29 mouse cellular contexts compared by ENCODE assay signal in the genomic region with DNA sequence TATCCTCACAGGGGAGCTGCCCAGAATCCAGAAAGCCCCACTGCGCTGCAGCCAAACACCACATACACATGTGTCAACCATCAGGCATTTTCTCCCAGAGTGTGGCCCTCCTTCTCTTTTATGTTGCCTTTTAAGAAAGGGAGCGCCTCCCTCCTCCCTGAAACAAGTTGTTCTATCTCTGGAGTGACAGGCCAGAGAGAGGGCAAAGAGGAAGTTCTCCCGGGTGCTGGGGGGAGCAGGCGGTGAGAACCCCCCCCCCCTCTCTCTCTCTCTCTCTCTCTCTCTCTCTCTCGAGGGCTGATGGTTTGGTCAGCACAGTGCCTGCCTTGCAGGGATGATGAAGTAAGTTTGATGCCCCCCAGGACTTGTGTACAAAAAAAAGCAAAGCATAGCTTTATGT. TPM values are rescaled to one million over a fixed set of nuclear protein-coding genes. Genes with fewer than 3 reads are reported as not detected.
DNase-seq lines count a peak whose midpoint lies in the region; ATAC-seq lines count a peak whose summit lies in the region.
"Had no signal": no experiment of that assay in that cellular context is flagged by ENCODE, and none has a peak within 500 bp of the region (broad histone marks: within the 10 kb centered on the region; RNA-seq: fewer than 3 reads in every experiment).

No protein-coding gene starts in this region.

- WGBS in heart, embryonic 13.5 days, result 25% methylated on average over 5 of the region's 5 CpGs
- WGBS in midbrain, embryonic 11.5 days, result 49% methylated on average over 5 of the region's 5 CpGs

- intact Hi-C loops in heart, postnatal 14 days (cut with DNase I), result no loop called here

- H3K9ac ChIP-seq in heart, embryonic 13.5 days, result peak overlapping the region; percentile 30; the same call in 1 of the 2 replicates
- H3K9ac ChIP-seq in midbrain, embryonic 11.5 days (ENCODE audit: low read length), result no peak overlapping the region
- H3K9ac ChIP-seq: forebrain, embryonic 15.5 days; hindbrain, embryonic 13.5 days; limb, embryonic 12.5 days; neural tube, embryonic 15.5 days; stomach, embryonic 15.5 days had no signal

- no peak overlapping the region for H3K4me3 ChIP-seq in heart, embryonic 13.5 days
- no peak overlapping the region for H3K4me3 ChIP-seq in midbrain, embryonic 11.5 days (ENCODE audit: low read depth, low read length)
- H3K4me3 ChIP-seq: forebrain, embryonic 15.5 days; gastrocnemius, adult 2 months; hindbrain, embryonic 13.5 days; limb, embryonic 12.5 days; neural tube, embryonic 15.5 days; stomach, embryonic 15.5 days had no signal

- H3K9me3 ChIP-seq in heart, embryonic 13.5 days, result 0 out of 2 replicates have a peak, but pooled peaks cover 3% of the 10 kb centered on the region
- no peaks in the 10 kb centered on the region for H3K9me3 ChIP-seq in midbrain, embryonic 11.5 days (ENCODE audit: control insufficient read depth, low read length)
- H3K9me3 ChIP-seq: forebrain, embryonic 15.5 days; hindbrain, embryonic 13.5 days; limb, embryonic 12.5 days; neural tube, embryonic 15.5 days; stomach, embryonic 15.5 days had no signal

- H3K4me1 ChIP-seq in heart, embryonic 13.5 days, result peaks cover 21% of the 10 kb centered on the region
- H3K4me1 ChIP-seq in midbrain, embryonic 11.5 days (ENCODE audit: control insufficient read depth, insufficient read depth, low read length), result peaks cover 3% of the 10 kb centered on the region

- H3K27me3 ChIP-seq in heart, embryonic 13.5 days (replicated peaks), result no peaks in the 10 kb centered on the region; the same call in 1 of the 2 replicates
- no peaks in the 10 kb centered on the region; the same call in 1 of the 2 replicates for H3K27me3 ChIP-seq in midbrain, embryonic 11.5 days (ENCODE audit: control insufficient read depth, insufficient read depth, low read length)
- H3K27me3 ChIP-seq: forebrain, embryonic 15.5 days; limb, embryonic 12.5 days; neural tube, embryonic 15.5 days; stomach, embryonic 15.5 days had no signal

- H3K4me2 ChIP-seq in heart, embryonic 13.5 days, result no peak overlapping the region
- no peak overlapping the region for H3K4me2 ChIP-seq in midbrain, embryonic 11.5 days
- H3K4me2 ChIP-seq: forebrain, embryonic 15.5 days; hindbrain, embryonic 13.5 days; limb, embryonic 12.5 days; liver, embryonic 11.5 days; neural tube, embryonic 15.5 days; stomach, embryonic 15.5 days had no signal

- peaks cover 7% of the 10 kb centered on the region; the same call in 1 of the 2 replicates for H3K36me3 ChIP-seq in heart, embryonic 13.5 days
- no peaks in the 10 kb centered on the region for H3K36me3 ChIP-seq in midbrain, embryonic 11.5 days (ENCODE audit: control insufficient read depth, insufficient read depth, low read length)
- H3K36me3 ChIP-seq: forebrain, embryonic 15.5 days; hindbrain, embryonic 13.5 days; limb, embryonic 12.5 days; neural tube, embryonic 15.5 days; stomach, embryonic 15.5 days had no signal

- H3K27ac ChIP-seq in heart, embryonic 13.5 days (replicated peaks), result 0 out of 2 replicates have a peak overlapping the region, but pooled peaks have one; percentile 12
- H3K27ac ChIP-seq in midbrain, embryonic 11.5 days (ENCODE audit: low read depth, low read length), result no peak overlapping the region
- H3K27ac ChIP-seq: forebrain, embryonic 15.5 days; gastrocnemius, adult 2 months; hindbrain, embryonic 13.5 days; kidney, postnatal 0 days; limb, embryonic 12.5 days; neural tube, embryonic 15.5 days; stomach, embryonic 15.5 days had no signal

- DNase-seq in heart, postnatal 14 days, result no peak
- DNase-seq in A20 (ENCODE audit: low read depth, low spot score), result peak; percentile 22
- no peak for DNase-seq in cerebellum, postnatal 14 days
- no peak for DNase-seq in midbrain, embryonic 11.5 days (ENCODE audit: low spot score, missing footprints)
- DNase-seq: adrenal gland, adult 8-10 months; cerebellum, adult 9-11 months; gastrocnemius, adult 2 months; gastrocnemius, postnatal 36 days; kidney, adult 8-10 months; layer of hippocampus, adult 9-11 months; lung, adult 18-20 months; midbrain, embryonic 14.5 days; right cerebral cortex, postnatal 25 days; thymus, postnatal 36 days had no signal

- ATAC-seq in heart, embryonic 13.5 days (ENCODE audit: extremely low read depth, insufficient number of reproducible peaks, low FRiP score, low TSS enrichment), result no peak
- peak; percentile 45 for ATAC-seq in common myeloid progenitor, adult 5-6 weeks (replicated peaks; ENCODE audit: low read depth, poor library complexity, severe bottlenecking)
- ATAC-seq in hematopoietic stem cell, adult 5-6 weeks (replicated peaks in 1 of 2; ENCODE audit: insufficient read depth in 1 of 2, low FRiP score in 2 of 2, low TSS enrichment in 1 of 2, low read depth in 1 of 2, poor library complexity in 2 of 2, severe bottlenecking in 2 of 2), result peak; percentile 12 to 26; a peak in 1 of 4 replicates
- no peak for ATAC-seq in midbrain, embryonic 11.5 days (ENCODE audit: low FRiP score)
- no peak for ATAC-seq in frontal cortex, adult (ENCODE audit: low TSS enrichment)
- ATAC-seq: forebrain, embryonic 15.5 days; intestine, embryonic 16.5 days; lung, postnatal 0 days had no signal

RNA-seq across cellular contexts. Expression of a gene that starts 40.5 kb away (rescaled TPM):
- 2.0 and 2.3 TPM in 2 replicates for polyA plus RNA-seq in heart, embryonic 13.5 days (2015; fragmentation: Nextera tagmentation; extraction: Ambion mirVana)
- total RNA-seq in heart, postnatal 14 days (2021), result not detected
- not detected in 2 replicates for total RNA-seq in common myeloid progenitor, adult 5-6 weeks (2017)
- total RNA-seq in hematopoietic stem cell, adult 5-6 weeks (2017), result not detected in 2 replicates
- polyA plus RNA-seq in midbrain, embryonic 11.5 days (2014; fragmentation: Nextera tagmentation; extraction: Ambion mirVana), result 2.7 and 4.1 TPM in 2 replicates
- total RNA-seq: gastrocnemius, adult 2 months; heart, postnatal 25 days had no signal
- polyA plus RNA-seq: CD4-positive, CD25-positive, alpha-beta regulatory T cell, adult 4 months had no signal

RNA-seq across cellular contexts. Expression of a gene that starts 41.0 kb away (rescaled TPM):
- polyA plus RNA-seq in heart, embryonic 13.5 days (2015; fragmentation: Nextera tagmentation; extraction: Ambion mirVana), result 145 and 147 TPM in 2 replicates
- total RNA-seq in heart, postnatal 14 days (2021), result 10 to 100 TPM; 59.9 to 63.4 TPM
- 44.0 and 53.1 TPM in 2 replicates for total RNA-seq in common myeloid progenitor, adult 5-6 weeks (2017)
- total RNA-seq in hematopoietic stem cell, adult 5-6 weeks (2017), result 33.4 and 42.1 TPM in 2 replicates
- 142 and 151 TPM in 2 replicates for polyA plus RNA-seq in midbrain, embryonic 11.5 days (2014; fragmentation: Nextera tagmentation; extraction: Ambion mirVana)

Comparison
In these comparisons a context has a peak if more than half of its experiments do, and no peak if none do; other contexts are left out.
1. ATAC-seq: peak in common myeloid progenitor, adult 5-6 weeks (single experiment) and hematopoietic stem cell, adult 5-6 weeks (2 of 2); none in heart, embryonic 13.5 days (single experiment), midbrain, embryonic 11.5 days (single experiment) and frontal cortex, adult (single experiment).